Mouse (Mus musculus) neural tube, embryonic 11.5 days (tissue): ENCODE results near the gene Sfmbt1. TPM values are rescaled to one million over a fixed set of nuclear protein-coding genes. Genes with fewer than 3 reads are reported as not detected.

Source experiments
- ATAC-seq: fragments of 200-750 bp; cut with Nextera tagmentation; 2 replicates; pipeline ENCODE4 v1.8.0; 2017; ENCODE audit warnings: moderate number of reproducible peaks, mild to moderate bottlenecking, moderate TSS enrichment, moderate library complexity; ENCODE audit not compliant: insufficient read depth, low FRiP score, low TSS enrichment
- DNase-seq: peaks from one replicate; pipeline ENCODE4 v3.0.0-alpha.2; 2015; ENCODE audit warnings: low spot score
- H3K27ac ChIP-seq: fragments of 300-500 bp; sonication (generic); 2 replicates; pipeline ENCODE4 v1.5.1; 2014; ENCODE audit warnings: low read depth, mild to moderate bottlenecking, low read length
- H3K27me3 ChIP-seq: fragments of 300-500 bp; sonication (generic); 2 replicates; pipeline ENCODE4 v1.6.1; 2014; ENCODE audit warnings: mild to moderate bottlenecking, low read length, mixed read lengths; ENCODE audit not compliant: control insufficient read depth, insufficient read depth
- H3K36me3 ChIP-seq: fragments of 300-500 bp; sonication (generic); 2 replicates; pipeline ENCODE4 v1.6.1; 2014; ENCODE audit warnings: mild to moderate bottlenecking, low read length, moderate library complexity, mixed read lengths; ENCODE audit not compliant: control insufficient read depth, insufficient read depth
- H3K4me1 ChIP-seq: fragments of 300-500 bp; sonication (generic); 2 replicates; pipeline ENCODE4 v1.6.1; 2014; ENCODE audit warnings: low read length, mixed read lengths; ENCODE audit not compliant: control insufficient read depth, insufficient read depth
- H3K4me2 ChIP-seq: fragments of 300-500 bp; sonication (generic); 2 replicates; pipeline ENCODE4 v1.6.1; 2014; ENCODE audit warnings: low read depth, mild to moderate bottlenecking, moderate library complexity
- H3K4me3 ChIP-seq: fragments of 300-500 bp; sonication (generic); 2 replicates; pipeline ENCODE4 v1.5.1; 2014; ENCODE audit warnings: low read depth, low read length
- H3K9ac ChIP-seq: fragments of 300-500 bp; sonication (generic); 2 replicates; pipeline ENCODE4 v1.6.1; 2014; ENCODE audit warnings: mild to moderate bottlenecking, low read length
- H3K9me3 ChIP-seq: fragments of 300-500 bp; sonication (generic); 2 replicates; pipeline ENCODE4 v1.6.1; 2016; ENCODE audit warnings: low read length; ENCODE audit not compliant: control insufficient read depth
- WGBS: fragments of 180-500 bp; shearing (Covaris S2); extraction: QIAGEN DNeasy Blood & Tissue Kit; methylation state at CpG from one replicate; pipeline ENCODE4 v1.1.7; 2014; 5-methylcytosine and 5-hydroxymethylcytosine counted together
- polyA plus RNA-seq: library from polyadenylated mRNA; unstranded; fragments of >200 nt; fragmentation: Nextera tagmentation; extraction: Ambion mirVana; gene quantifications from 2 replicates; pipeline ENCODE4 v1.2.1, GENCODE M21; 2014

Sfmbt1 gene
- polyA plus RNA-seq, 1 experiment from 2014 or later, result 19.5 TPM

- Histone ChIP-seq H3K4me1 (no peaks in the 10 kb centered on the region), H3K27ac (no peak overlapping the region), H3K4me2 (no peak overlapping the region), H3K36me3 (no peaks in the 10 kb centered on the region), H3K9ac (no peak overlapping the region), H3K9me3 (no peaks in the 10 kb centered on the region), H3K27me3 (no peaks in the 10 kb centered on the region), H3K4me3 (no peak overlapping the region)
- WGBS, result 92% methylated on average over 5 of the region's 5 CpGs
- no peak for ATAC-seq
- no peak for DNase-seq
Observed at GRCm38 (mm10) chr14:30852325-30852724, 137.7 kb downstream of the Sfmbt1 start.

- no peak for ATAC-seq
- Histone ChIP-seq H3K27ac (no peak overlapping the region), H3K9me3 (no peaks in the 10 kb centered on the region), H3K36me3 (no peaks in the 10 kb centered on the region), H3K27me3 (no peaks in the 10 kb centered on the region), H3K4me3 (no peak overlapping the region), H3K4me1 (no peaks in the 10 kb centered on the region), H3K9ac (no peak overlapping the region), H3K4me2 (no peak overlapping the region)
- 93% methylated on average over 3 of the region's 3 CpGs for WGBS
- no peak for DNase-seq
Observed at GRCm38 (mm10) chr14:30855316-30855715, 140.7 kb downstream of the Sfmbt1 start.

GRCm38 (mm10) chr14:30856885-30857507 lies 142.3 kb downstream of the Sfmbt1 start:
- no peak overlapping the region for H3K4me3 ChIP-seq
- no peaks in the 10 kb centered on the region for H3K27me3 ChIP-seq
- no peak overlapping the region for H3K4me2 ChIP-seq
- WGBS, result 94% methylated on average over 10 of the region's 10 CpGs
- H3K4me1 ChIP-seq, result no peaks in the 10 kb centered on the region
- DNase-seq, result no peak
- no peak for ATAC-seq
- H3K27ac ChIP-seq, result no peak overlapping the region
- H3K36me3 ChIP-seq, result no peaks in the 10 kb centered on the region
- H3K9ac ChIP-seq, result no peak overlapping the region
- H3K9me3 ChIP-seq, result no peaks in the 10 kb centered on the region

GRCm38 (mm10) chr14:30857990-30858389 lies 143.3 kb downstream of the Sfmbt1 start:
- H3K4me1 ChIP-seq, result no peaks in the 10 kb centered on the region
- H3K36me3 ChIP-seq, result no peaks in the 10 kb centered on the region
- 75% methylated on average over 4 of the region's 4 CpGs for WGBS
- no peak for ATAC-seq
- no peaks in the 10 kb centered on the region for H3K9me3 ChIP-seq
- no peak for DNase-seq
- H3K4me3 ChIP-seq, result no peak overlapping the region
- H3K27me3 ChIP-seq, result no peaks in the 10 kb centered on the region
- no peak overlapping the region for H3K4me2 ChIP-seq
- no peak overlapping the region for H3K9ac ChIP-seq
- no peak overlapping the region for H3K27ac ChIP-seq

- H3K36me3 ChIP-seq, result no peaks in the 10 kb centered on the region
- ATAC-seq (no peak), DNase-seq (no peak)
- no peak overlapping the region for H3K4me3 ChIP-seq
- H3K27me3 ChIP-seq, result no peaks in the 10 kb centered on the region
- H3K9me3 ChIP-seq, result no peaks in the 10 kb centered on the region
- 83% methylated on average over 16 of the region's 16 CpGs for whole genome bisulfite sequencing
- H3K4me2 ChIP-seq, result no peak overlapping the region
- no peaks in the 10 kb centered on the region for H3K4me1 ChIP-seq
- no peak overlapping the region for H3K27ac ChIP-seq
- no peak overlapping the region for H3K9ac ChIP-seq
Observed at GRCm38 (mm10) chr14:30861421-30862125, 146.9 kb downstream of the Sfmbt1 start.

- Histone ChIP-seq H3K36me3 (no peaks in the 10 kb centered on the region), H3K4me2 (no peak overlapping the region), H3K4me3 (no peak overlapping the region), H3K9ac (no peak overlapping the region; the same call in 1 of the 2 replicates), H3K9me3 (no peaks in the 10 kb centered on the region), H3K27me3 (no peaks in the 10 kb centered on the region), H3K4me1 (no peaks in the 10 kb centered on the region), H3K27ac (no peak overlapping the region)
- ATAC-seq, result no peak
- WGBS, result 92% methylated on average over 9 of the region's 9 CpGs
- DNase-seq, result no peak
Observed at GRCm38 (mm10) chr14:30862368-30862767, 147.7 kb downstream of the Sfmbt1 start.

- DNase-seq, result no peak
- no peak overlapping the region for H3K4me3 ChIP-seq
- 74% methylated on average over 3 of the region's 3 CpGs for WGBS
Observed at GRCm38 (mm10) chr14:30865311-30865710, 150.7 kb downstream of the Sfmbt1 start.

GRCm38 (mm10) chr14:30867042-30867441 lies 152.4 kb downstream of the Sfmbt1 start:
- ATAC-seq, result no peak

More at GRCm38 (mm10) chr14:30865311-30865710, 150.7 kb downstream of the Sfmbt1 start:
- H3K9me3 ChIP-seq, result no peaks in the 10 kb centered on the region
- H3K4me1 ChIP-seq, result no peaks in the 10 kb centered on the region
- no peak overlapping the region for H3K4me2 ChIP-seq
- H3K27ac ChIP-seq, result no peak overlapping the region
- no peak overlapping the region for H3K9ac ChIP-seq
- no peaks in the 10 kb centered on the region for H3K36me3 ChIP-seq
- no peak for ATAC-seq
- H3K27me3 ChIP-seq, result no peaks in the 10 kb centered on the region

GRCm38 (mm10) chr14:30868826-30869225 lies 154.2 kb downstream of the Sfmbt1 start:
- no peak overlapping the region for H3K4me3 ChIP-seq
- H3K36me3 ChIP-seq, result no peaks in the 10 kb centered on the region
- no peak overlapping the region for H3K27ac ChIP-seq
- H3K4me1 ChIP-seq, result no peaks in the 10 kb centered on the region
- no peak for ATAC-seq
- H3K27me3 ChIP-seq, result no peaks in the 10 kb centered on the region
- WGBS, result 92% methylated on average over 10 of the region's 10 CpGs
- H3K9me3 ChIP-seq, result no peaks in the 10 kb centered on the region
- no peak overlapping the region for H3K4me2 ChIP-seq
- no peak for DNase-seq
- no peak overlapping the region for H3K9ac ChIP-seq

More at GRCm38 (mm10) chr14:30867042-30867441, 152.4 kb downstream of the Sfmbt1 start:
- Histone ChIP-seq H3K27ac (no peak overlapping the region), H3K27me3 (no peaks in the 10 kb centered on the region), H3K9me3 (no peaks in the 10 kb centered on the region), H3K4me2 (no peak overlapping the region), H3K9ac (no peak overlapping the region), H3K4me1 (no peaks in the 10 kb centered on the region), H3K4me3 (no peak overlapping the region), H3K36me3 (no peaks in the 10 kb centered on the region)
- peak; percentile 74 for DNase-seq
- WGBS, result 29% methylated on average over 5 of the region's 5 CpGs
